Mouse (Mus musculus): ENCODE results near the gene Gm14288. TPM values are rescaled to one million over a fixed set of nuclear protein-coding genes. Genes with fewer than 3 reads are reported as not detected.

Gene Gm14288
- polyA plus RNA-seq (2015; fragmentation: Illumina TruSeq; extraction: RNeasy Lipid Tissue Mini Kit (QIAGEN cat#74804); ENCODE audit: low read depth, low replicate concordance), result 19.4 TPM

DNA sequence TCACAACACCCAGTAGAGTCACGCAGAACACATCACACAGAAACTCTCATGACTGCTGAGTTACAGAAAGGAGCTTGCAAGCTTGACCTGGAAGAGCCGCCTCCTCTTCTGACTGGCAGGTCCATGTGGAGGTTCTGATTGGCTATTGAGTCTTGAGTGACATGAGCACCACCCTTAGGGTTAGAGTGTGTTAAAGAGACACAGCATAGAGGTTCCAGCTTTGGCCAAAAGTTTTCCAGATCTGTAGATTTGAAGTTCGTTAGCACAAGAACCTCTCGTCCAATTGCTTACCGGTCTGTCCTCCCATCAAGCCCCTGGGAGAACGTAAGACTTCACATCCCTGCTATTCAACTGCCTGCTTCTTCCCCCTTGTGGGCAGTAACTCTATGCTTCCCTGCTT, at the start of gene Gm14288:
Gm14288 (minus strand) TSS at position 101 of the 400 bp plus-strand sequence.

DNA sequence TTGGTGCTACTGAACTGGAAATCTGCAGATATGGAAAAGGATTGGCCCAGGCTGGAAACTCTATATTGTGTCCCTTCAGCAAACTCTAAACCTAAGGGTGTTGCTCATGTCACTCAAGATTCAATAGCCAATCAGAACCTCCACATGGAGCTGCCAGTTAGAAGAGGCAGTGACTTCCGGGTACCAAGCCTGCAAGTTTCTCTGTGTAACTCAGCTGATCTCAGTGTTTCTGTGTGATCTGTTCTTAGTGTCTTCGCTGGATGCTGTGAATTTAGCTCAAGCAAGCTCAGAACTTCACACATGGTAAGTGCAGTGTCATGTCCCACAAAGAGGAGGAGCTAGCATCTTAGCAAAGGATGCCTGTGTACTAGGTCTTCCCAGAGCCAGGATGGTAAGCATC, 59.7 kb downstream of the Gm14288 start, which contains the start of gene Gm2007:
Gm2007 (plus strand) TSS at position 301 of the 400 bp plus-strand sequence.

Other genes starting within 250 kb of the Gm14288 start
- 54.0 TPM for gene Gm11007, start 157.1 kb downstream of the Gm14288 start, polyA plus RNA-seq (2015; fragmentation: Illumina TruSeq; extraction: RNeasy Lipid Tissue Mini Kit (QIAGEN cat#74804); ENCODE audit: low read depth, low replicate concordance)
- not detected for gene Zfp969, start 97.4 kb downstream of the Gm14288 start, polyA plus RNA-seq (2015; fragmentation: Illumina TruSeq; extraction: RNeasy Lipid Tissue Mini Kit (QIAGEN cat#74804); ENCODE audit: low read depth, low replicate concordance)
- 54.0 TPM for gene Gm2007, start 59.6 kb downstream of the Gm14288 start, polyA plus RNA-seq (2015; fragmentation: Illumina TruSeq; extraction: RNeasy Lipid Tissue Mini Kit (QIAGEN cat#74804); ENCODE audit: low read depth, low replicate concordance)
- 24.1 TPM for gene Gm6710, start 68.1 kb upstream of the Gm14288 start, polyA plus RNA-seq (2015; fragmentation: Illumina TruSeq; extraction: RNeasy Lipid Tissue Mini Kit (QIAGEN cat#74804); ENCODE audit: low read depth, low replicate concordance)
- gene Zfp966, start 130.0 kb upstream of the Gm14288 start, polyA plus RNA-seq (2015; fragmentation: Illumina TruSeq; extraction: RNeasy Lipid Tissue Mini Kit (QIAGEN cat#74804); ENCODE audit: low read depth, low replicate concordance), result 10.2 TPM
- gene Gm2026, start 164.2 kb upstream of the Gm14288 start, polyA plus RNA-seq (2015; fragmentation: Illumina TruSeq; extraction: RNeasy Lipid Tissue Mini Kit (QIAGEN cat#74804); ENCODE audit: low read depth, low replicate concordance), result 66.6 TPM

Measured in brain, adult 10 weeks (tissue).